Mouse (Mus musculus) liver, embryonic 16.5 days (tissue): ENCODE data around the gene Alg9. TPM values are rescaled to one million over a fixed set of nuclear protein-coding genes. Genes with fewer than 3 reads are reported as not detected.
A peak's percentile ranks its signal among the peaks of the same experiment; 100 is the strongest.

ENCODE experiments used
- ATAC-seq: fragments of 200-750 bp; cut with Nextera tagmentation; 2 replicates; pipeline ENCODE4 v1.8.0; 2017; ENCODE audit warnings: low read depth, mild to moderate bottlenecking, moderate number of reproducible peaks, moderate library complexity
- H3K27ac ChIP-seq: fragments of 300-500 bp; sonication (generic); 2 replicates; pipeline ENCODE4 v1.5.1; 2014; ENCODE audit warnings: mild to moderate bottlenecking, low read length
- H3K27me3 ChIP-seq: fragments of 300-500 bp; sonication (generic); 2 replicates; pipeline ENCODE4 v1.6.1; 2014; ENCODE audit warnings: low read depth, low read length, mixed read lengths; ENCODE audit not compliant: control insufficient read depth, insufficient read depth
- H3K36me3 ChIP-seq: fragments of 300-500 bp; sonication (generic); 2 replicates; pipeline ENCODE4 v1.6.1; 2014; ENCODE audit warnings: mild to moderate bottlenecking; ENCODE audit not compliant: control insufficient read depth, insufficient read depth
- H3K4me1 ChIP-seq: fragments of 300-500 bp; sonication (generic); 2 replicates; pipeline ENCODE4 v1.6.1; 2014; ENCODE audit warnings: low read depth, low read length, mixed read lengths; ENCODE audit not compliant: control insufficient read depth
- H3K4me2 ChIP-seq: fragments of 300-500 bp; sonication (generic); 2 replicates; pipeline ENCODE4 v1.6.1; 2014; ENCODE audit warnings: low read depth, low read length, mixed read lengths
- H3K4me3 ChIP-seq: fragments of 300-500 bp; sonication (generic); 2 replicates; pipeline ENCODE4 v1.5.1; 2014; ENCODE audit warnings: low read depth, mild to moderate bottlenecking, low read length
- H3K9ac ChIP-seq: fragments of 300-500 bp; sonication (generic); 2 replicates; pipeline ENCODE4 v1.6.1; 2014; ENCODE audit warnings: low read depth, low read length
- H3K9me3 ChIP-seq: fragments of 300-500 bp; sonication (generic); replicated peaks from 2 replicates; pipeline ENCODE4 v1.6.1; 2016; ENCODE audit warnings: low read length; ENCODE audit not compliant: control insufficient read depth
- WGBS: fragments of 180-500 bp; shearing (Covaris S2); extraction: QIAGEN DNeasy Blood & Tissue Kit; methylation state at CpG from one replicate; pipeline ENCODE4 v1.1.7; 2014; ENCODE audit not compliant: insufficient replicate concordance; 5-methylcytosine and 5-hydroxymethylcytosine counted together
- polyA plus RNA-seq: library from polyadenylated mRNA; unstranded; fragments of >200 nt; fragmentation: Nextera tagmentation; extraction: Ambion mirVana; gene quantifications from 2 replicates; pipeline ENCODE4 v1.2.1, GENCODE M21; 2015

Alg9 gene
- polyA plus RNA-seq, 1 experiment from 2014 or later: 13.2 TPM

- Histone ChIP-seq H3K4me3 (no peak overlapping the region), H3K9ac (no peak overlapping the region), H3K36me3 (no peaks in the 10 kb centered on the region), H3K4me2 (no peak overlapping the region), H3K4me1 (no peaks in the 10 kb centered on the region), H3K27me3 (no peaks in the 10 kb centered on the region), H3K27ac (no peak overlapping the region), H3K9me3 (no peaks in the 10 kb centered on the region)
- WGBS: 64% methylated on average over 17 of the region's 17 CpGs
- ATAC-seq: peak; percentile 16; the same call in 1 of the 2 replicates
Measured at GRCm38 (mm10) chr9:50752784-50753615, 21.8 kb upstream of the Alg9 start.

GRCm38 (mm10) chr9:50753947-50754346 is 20.9 kb upstream of the Alg9 start:
- H3K4me3 ChIP-seq: no peak overlapping the region
- no peak overlapping the region for H3K4me2 ChIP-seq
- 35% methylated on average over 7 of the region's 7 CpGs for WGBS
- no peaks in the 10 kb centered on the region for H3K36me3 ChIP-seq
- no peak overlapping the region for H3K27ac ChIP-seq
- no peaks in the 10 kb centered on the region for H3K27me3 ChIP-seq
- no peak overlapping the region for H3K9ac ChIP-seq
- no peak for ATAC-seq
- no peaks in the 10 kb centered on the region for H3K9me3 ChIP-seq
- H3K4me1 ChIP-seq: no peaks in the 10 kb centered on the region

GRCm38 (mm10) chr9:50756711-50757110 is 18.1 kb upstream of the Alg9 start:
- Histone ChIP-seq H3K4me3 (no peak overlapping the region), H3K4me2 (no peak overlapping the region), H3K27ac (no peak overlapping the region), H3K9ac (no peak overlapping the region), H3K4me1 (no peaks in the 10 kb centered on the region), H3K36me3 (no peaks in the 10 kb centered on the region), H3K9me3 (no peaks in the 10 kb centered on the region), H3K27me3 (no peaks in the 10 kb centered on the region)
- 45% methylated on average over 5 of the region's 5 CpGs for WGBS
- ATAC-seq: no peak

- Histone ChIP-seq H3K27ac (no peak overlapping the region), H3K36me3 (no peaks in the 10 kb centered on the region), H3K4me1 (no peaks in the 10 kb centered on the region), H3K4me3 (no peak overlapping the region), H3K4me2 (no peak overlapping the region), H3K9me3 (no peaks in the 10 kb centered on the region), H3K9ac (no peak overlapping the region), H3K27me3 (no peaks in the 10 kb centered on the region)
- WGBS: 51% methylated on average over 6 of the region's 6 CpGs
- ATAC-seq: no peak
Measured at GRCm38 (mm10) chr9:50761520-50762243, 13.1 kb upstream of the Alg9 start.

- Histone ChIP-seq H3K27ac (no peak overlapping the region), H3K9ac (no peak overlapping the region), H3K9me3 (no peaks in the 10 kb centered on the region), H3K4me3 (no peak overlapping the region), H3K4me1 (peaks cover 3% of the 10 kb centered on the region), H3K4me2 (no peak overlapping the region), H3K36me3 (no peaks in the 10 kb centered on the region), H3K27me3 (no peaks in the 10 kb centered on the region)
- 52% methylated on average over 1 of the region's 1 CpGs for WGBS
- ATAC-seq: no peak
Measured at GRCm38 (mm10) chr9:50763331-50763730, 11.5 kb upstream of the Alg9 start.

GRCm38 (mm10) chr9:50767531-50768106 is 7.2 kb upstream of the Alg9 start:
- Histone ChIP-seq H3K4me1 (peaks cover 15% of the 10 kb centered on the region), H3K9me3 (no peaks in the 10 kb centered on the region), H3K4me2 (peak overlapping the region; percentile 85), H3K27ac (peak overlapping the region; percentile 97), H3K36me3 (peaks cover 2% of the 10 kb centered on the region; the same call in 1 of the 2 replicates), H3K9ac (peak overlapping the region; percentile 90), H3K27me3 (no peaks in the 10 kb centered on the region), H3K4me3 (peak overlapping the region; percentile 87)
- WGBS: 4% methylated on average over 17 of the region's 17 CpGs
- peak; percentile 5 for ATAC-seq

GRCm38 (mm10) chr9:50768107-50769002 is 6.5 kb upstream of the Alg9 start, which contains the start of gene Fdxacb1:
Gene Fdxacb1, plus strand, starts transcription at chr9:50768236.
- H3K4me3 ChIP-seq: peak within 1 kb of the TSS; percentile 87
- peaks cover 15% of the 10 kb centered on the region for H3K4me1 ChIP-seq
- no peaks in the 10 kb centered on the region for H3K27me3 ChIP-seq
- no peaks in the 10 kb centered on the region for H3K9me3 ChIP-seq
- H3K9ac ChIP-seq: peak within 1 kb of the TSS; percentile 90
- H3K36me3 ChIP-seq: peaks cover 2% of the 10 kb centered on the region; the same call in 1 of the 2 replicates
- 3% methylated on average over 59 of the region's 59 CpGs for WGBS
- peak within 1 kb of the TSS; percentile 97 for H3K27ac ChIP-seq
- peak; percentile 95 for ATAC-seq
- H3K4me2 ChIP-seq: peak within 1 kb of the TSS; percentile 89

GRCm38 (mm10) chr9:50770011-50770410 is 4.8 kb upstream of the Alg9 start:
- Histone ChIP-seq H3K4me1 (peaks cover 26% of the 10 kb centered on the region), H3K4me3 (no peak overlapping the region), H3K27ac (no peak overlapping the region), H3K36me3 (peaks cover 2% of the 10 kb centered on the region; the same call in 1 of the 2 replicates), H3K27me3 (no peaks in the 10 kb centered on the region), H3K9me3 (no peaks in the 10 kb centered on the region), H3K9ac (no peak overlapping the region), H3K4me2 (no peak overlapping the region)
- ATAC-seq: no peak
- 65% methylated on average over 2 of the region's 2 CpGs for WGBS
